Mouse (Mus musculus) heart, adult 2 months (tissue): ENCODE measurements around the gene Nrxn3.

Experiments
- CTCF ChIP-seq: fragments of 200-600 bp; IDR thresholded peaks from 2 replicates; pipeline ENCODE4 v1.8.1; 2022; ENCODE audit warnings: antibody characterized with exemption, mild to moderate bottlenecking, moderate library complexity
- POLR2A ChIP-seq: fragments of 200-500 bp; IDR thresholded peaks from 2 replicates; pipeline ENCODE4 v1.6.1; 2011; ENCODE audit warnings: mild to moderate bottlenecking, low read depth, low read length, control low read depth; ENCODE audit not compliant: insufficient read depth

GRCm38 (mm10) chr12:89049279-89049678, 326.6 kb downstream of the Nrxn3 start:
- TF ChIP-seq CTCF (no peak), POLR2A (no peak)
